Mouse (Mus musculus) common myeloid progenitor, adult 5-6 weeks (primary cell): ENCODE data around the gene Nelfb. TPM values are rescaled to one million over a fixed set of nuclear protein-coding genes. Genes with fewer than 3 reads are reported as not detected.
"Not testable (repeated sequence)": the region's sequence is repeated elsewhere in the genome, so short reads cannot be mapped to it uniquely, and the experiment has no call there.

Source experiments
- ATAC-seq: replicated peaks from 2 replicates; pipeline ENCODE4 v1.8.0; 2016; ENCODE audit warnings: low read depth, mild to moderate bottlenecking, moderate TSS enrichment, inconsistent platforms; ENCODE audit not compliant: poor library complexity, severe bottlenecking
- total RNA-seq: library from RNA; stranded (forward); fragments of 200-1000, 187-1606 nt; gene quantifications from 2 replicates; pipeline ENCODE4 v1.2.3, GENCODE M21; 2017

Nelfb gene
- 28.8 and 47.4 TPM in 2 replicates for total RNA-seq

GRCm38 (mm10) chr2:25211121-25211670 lies at the start of gene Nelfb:
Gene Nelfb (minus strand): TSS chr2:25211489.
- peak; percentile 96 for ATAC-seq

GRCm38 (mm10) chr2:25258887-25259286 lies 47.6 kb upstream of the Nelfb start:
- ATAC-seq, result no peak

DNA sequence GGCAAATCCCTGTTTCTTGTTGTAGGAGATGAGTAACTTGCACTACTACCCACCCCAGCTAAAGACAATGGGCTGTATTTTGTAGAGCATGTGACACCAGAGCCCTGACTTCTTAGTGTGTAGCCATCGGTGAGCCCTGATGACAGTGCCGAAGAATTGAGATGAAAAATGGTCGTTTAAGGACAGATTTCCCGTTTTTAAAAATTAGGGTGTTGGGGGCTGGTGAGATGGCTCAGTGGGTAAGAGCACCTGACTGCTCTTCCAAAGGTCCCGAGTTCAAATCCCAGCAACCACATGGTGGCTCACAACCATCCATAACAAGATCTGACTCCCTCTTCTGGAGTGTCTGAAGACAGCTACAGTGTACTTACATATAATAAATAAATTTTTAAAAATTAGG lies 46.0 kb upstream of the Nelfb start:
- not testable (repeated sequence) for ATAC-seq

DNA sequence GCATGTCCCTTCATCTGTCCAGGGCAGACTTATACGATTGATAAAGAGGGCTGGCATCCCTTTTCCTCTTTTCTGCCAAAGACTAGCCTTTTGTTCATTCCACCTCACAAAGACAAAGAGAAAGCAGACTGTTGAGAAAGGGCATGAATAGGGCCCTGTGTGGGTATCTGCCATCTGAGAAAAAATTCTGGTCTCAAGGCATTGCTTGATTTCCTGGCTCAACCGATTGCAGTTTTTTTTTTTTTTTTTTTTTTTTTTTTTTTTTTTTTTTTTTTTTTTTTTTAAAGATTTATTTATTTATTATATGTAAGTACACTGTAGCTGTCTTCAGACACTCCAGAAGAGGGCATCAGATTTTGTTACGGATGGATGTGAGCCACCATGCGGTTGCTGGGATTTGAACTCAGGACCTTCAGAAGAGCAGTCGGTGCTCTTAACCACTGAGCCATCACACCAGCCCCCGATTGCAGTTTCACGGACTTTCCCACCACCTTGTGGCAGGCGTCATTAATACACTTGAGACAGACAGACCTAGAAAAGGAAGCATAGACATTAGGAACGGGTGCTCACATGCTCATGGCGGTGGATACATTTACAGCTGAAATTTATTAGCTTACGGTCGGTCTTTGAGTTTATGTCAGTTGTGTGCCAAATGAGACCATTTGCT lies 45.3 kb upstream of the Nelfb start:
- ATAC-seq, result peak; percentile 66

DNA sequence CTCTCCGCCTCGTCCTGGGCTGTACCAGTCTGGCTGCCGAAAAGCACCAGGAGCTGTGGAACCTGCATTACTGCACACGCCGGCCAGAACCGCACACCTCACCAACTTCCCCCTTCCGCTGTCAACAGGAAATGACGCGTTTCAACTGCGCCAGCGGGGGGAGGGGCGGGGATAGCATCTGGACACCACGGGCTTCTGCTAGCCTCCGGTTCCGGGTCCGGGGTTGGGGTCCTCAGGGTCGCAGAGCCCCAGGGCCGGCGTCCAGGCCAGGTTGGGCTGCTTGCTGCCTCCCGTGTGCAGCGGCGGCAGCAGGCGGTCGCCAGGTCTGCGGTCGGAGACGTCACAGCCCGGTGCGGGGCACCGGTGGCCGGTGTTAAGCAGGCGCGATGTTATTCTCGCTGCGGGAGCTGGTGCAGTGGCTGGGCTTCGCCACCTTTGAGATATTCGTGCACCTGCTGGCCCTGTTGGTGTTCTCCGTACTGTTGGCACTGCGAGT lies 44.0 kb upstream of the Nelfb start, which contains the start of gene Tmem203:
Gene Tmem203 (plus strand): TSS at position 156 of the 496 bp plus-strand sequence.
- ATAC-seq, result peak; percentile 83

GRCm38 (mm10) chr2:25252331-25252730 lies 41.0 kb upstream of the Nelfb start:
- ATAC-seq, result no peak

- ATAC-seq, result no peak
Measured at GRCm38 (mm10) chr2:25246183-25247072, 35.1 kb upstream of the Nelfb start, which contains the start of gene AL732309.1. Gene AL732309.1 (minus strand): TSS chr2:25246863.

GRCm38 (mm10) chr2:25244144-25244543 lies 32.9 kb upstream of the Nelfb start:
- ATAC-seq, result no peak

GRCm38 (mm10) chr2:25243342-25243741 lies 32.1 kb upstream of the Nelfb start:
- ATAC-seq, result no peak

DNA sequence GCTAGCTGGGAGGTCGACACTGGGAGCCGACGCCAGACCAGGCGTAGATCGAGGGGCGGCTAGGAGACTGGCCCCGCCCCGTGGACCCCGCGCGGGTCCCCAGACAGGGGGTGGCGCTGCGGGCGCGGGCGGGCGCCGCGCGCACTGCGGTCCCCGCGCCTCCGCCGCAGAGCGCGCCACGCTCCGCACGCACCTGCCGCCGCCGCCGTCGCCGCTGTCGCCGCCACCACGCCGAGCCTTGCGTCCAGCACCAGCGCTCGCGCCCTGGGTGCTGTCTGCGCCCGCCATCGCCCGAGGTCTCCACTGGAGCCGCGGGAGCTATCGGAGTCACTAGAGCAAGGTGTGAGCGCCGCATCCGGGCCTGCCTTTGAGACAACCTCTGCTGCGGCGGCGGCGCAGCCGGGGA lies 30.8 kb upstream of the Nelfb start, which contains the start of the genes Rnf208 and Cysrt1:
Gene Rnf208 (plus strand): TSS at position 155 of the 406 bp plus-strand sequence.
Gene Cysrt1 (minus strand): TSS at position 352 of the 406 bp plus-strand sequence.
- ATAC-seq, result no peak

- no peak for ATAC-seq
Measured at GRCm38 (mm10) chr2:25241438-25241775, 30.1 kb upstream of the Nelfb start.

- peak; percentile 71 for ATAC-seq
Measured at GRCm38 (mm10) chr2:25240723-25241437, 29.6 kb upstream of the Nelfb start.

DNA sequence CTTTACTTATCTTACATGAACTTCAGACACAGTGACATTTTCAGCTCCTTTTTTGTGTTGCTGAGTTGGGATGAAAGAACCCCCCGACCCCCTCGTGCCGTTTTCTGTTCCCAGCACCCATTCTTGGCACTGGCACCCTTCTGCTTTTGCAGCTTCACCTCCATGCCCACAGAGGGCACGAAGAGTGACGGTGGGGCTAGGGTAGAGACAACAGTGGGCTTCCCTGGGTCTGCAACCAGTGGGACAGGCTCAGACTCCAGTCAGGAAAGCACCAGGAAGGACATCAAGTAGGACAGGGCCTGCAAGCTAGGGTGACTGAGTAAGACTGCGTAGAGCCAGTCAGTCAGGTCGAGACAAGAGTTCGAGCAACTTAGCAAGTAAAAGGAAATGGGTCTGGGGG lies 29.0 kb upstream of the Nelfb start:
- 0 out of 2 replicates have a peak, but pooled peaks have one; percentile 3 for ATAC-seq

GRCm38 (mm10) chr2:25239766-25240165 lies 28.5 kb upstream of the Nelfb start:
- ATAC-seq, result no peak

DNA sequence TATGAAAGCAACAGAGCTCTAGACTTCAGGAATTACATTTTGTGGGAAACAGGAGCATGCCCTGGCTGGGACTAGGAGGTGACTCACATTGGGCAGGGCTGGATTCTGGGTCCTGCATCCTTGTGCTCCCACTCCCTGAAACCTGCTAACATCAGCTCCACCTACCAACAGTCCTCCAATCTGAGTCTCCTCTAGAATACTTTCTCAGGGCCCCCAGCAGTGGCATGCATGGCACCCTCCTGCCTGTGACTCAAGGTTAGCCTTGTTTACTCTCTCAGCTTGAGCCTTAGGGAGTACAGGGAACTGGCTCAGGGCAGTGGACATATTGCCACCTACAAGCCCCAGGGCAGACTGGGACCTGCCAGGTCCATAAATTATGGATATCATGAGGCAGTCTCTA lies 26.8 kb upstream of the Nelfb start:
- ATAC-seq, result no peak

GRCm38 (mm10) chr2:25237522-25237921 lies 26.2 kb upstream of the Nelfb start:
- ATAC-seq, result no peak

DNA sequence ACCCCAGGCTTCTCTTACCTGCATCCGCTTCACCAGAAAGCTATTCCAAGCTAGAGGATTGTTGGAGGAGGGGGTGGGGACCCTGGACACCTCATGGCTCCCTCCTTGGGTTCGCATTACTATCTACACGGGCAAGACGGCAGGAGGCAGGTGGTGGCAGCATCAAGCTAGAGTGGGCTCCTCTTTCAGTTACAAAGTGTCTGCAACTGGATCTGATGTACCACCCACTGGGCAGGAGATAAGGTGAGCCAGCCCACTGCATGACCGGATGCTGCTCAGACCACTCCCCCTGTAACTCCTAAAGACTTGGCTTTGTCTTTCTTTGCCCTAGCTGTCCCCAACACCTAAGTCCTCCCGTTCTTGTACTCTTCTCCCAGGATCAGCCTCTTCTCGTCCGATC lies 25.3 kb upstream of the Nelfb start, which contains the start of gene Rnf224:
Gene Rnf224 (minus strand): TSS at position 174 of the 400 bp plus-strand sequence.
- no peak for ATAC-seq

- ATAC-seq, result no peak
Measured at GRCm38 (mm10) chr2:25234551-25235220, 23.4 kb upstream of the Nelfb start.

- no peak for ATAC-seq
Measured at GRCm38 (mm10) chr2:25234050-25234449, 22.8 kb upstream of the Nelfb start, which contains the start of gene Slc34a3. Gene Slc34a3 (minus strand): TSS chr2:25234364.
